Mouse (Mus musculus) CH12.LX (cell line): ENCODE measurements around the gene Lrrc28.

Source experiments
- CTCF ChIP-seq, 2 experiments: IDR thresholded peaks in 1 of 2; conservative IDR thresholded peaks in 1 of 2; 2 replicates each; pipeline ENCODE4 v1.5.1; 2011 to 2012; ENCODE audit warnings: low read depth in 2 of 2, low read length in 2 of 2, improper control_type of control experiment in 1 of 2, inconsistent platforms in 1 of 2, mild to moderate bottlenecking in 1 of 2, moderate library complexity in 1 of 2
- E2F4 ChIP-seq: IDR thresholded peaks from 2 replicates; pipeline ENCODE4 v1.6.1; 2011; ENCODE audit warnings: low read depth, low read length, improper control_type of control experiment; ENCODE audit not compliant: insufficient replicate concordance
- MAFK ChIP-seq: IDR thresholded peaks from 2 replicates; pipeline ENCODE4 v1.6.1; 2011; ENCODE audit warnings: low read length, improper control_type of control experiment; ENCODE audit not compliant: insufficient replicate concordance
- MAX ChIP-seq: IDR thresholded peaks from 2 replicates; pipeline ENCODE4 v1.6.1; 2011; ENCODE audit warnings: low read length, improper control_type of control experiment
- PAX5 ChIP-seq: IDR thresholded peaks from 2 replicates; pipeline ENCODE4 v1.6.1; 2012; ENCODE audit warnings: low read length, inconsistent platforms, mixed read lengths
- POLR2AphosphoS2 ChIP-seq: IDR thresholded peaks from 2 replicates; pipeline ENCODE4 v1.6.1; 2011; ENCODE audit warnings: low read depth, low read length, improper control_type of control experiment

- TF ChIP-seq PAX5 (no peak), CTCF (conservative IDR thresholded peaks at IDR 0.05 in 1 of 2, IDR thresholded peaks at IDR 0.05 in 1 of 2; ENCODE audit: low read depth in 2 of 2, low read length in 2 of 2) (no peak), E2F4 (no peak), MAFK (no peak), MAX (peak; percentile 26; the same call in 1 of the 2 replicates), POLR2AphosphoS2 (no peak)
Measured at GRCm38 (mm10) chr7:67479168-67479567, 165.9 kb downstream of the Lrrc28 start.
